25 mouse cellular contexts compared by ENCODE assay signal in the genomic region with DNA sequence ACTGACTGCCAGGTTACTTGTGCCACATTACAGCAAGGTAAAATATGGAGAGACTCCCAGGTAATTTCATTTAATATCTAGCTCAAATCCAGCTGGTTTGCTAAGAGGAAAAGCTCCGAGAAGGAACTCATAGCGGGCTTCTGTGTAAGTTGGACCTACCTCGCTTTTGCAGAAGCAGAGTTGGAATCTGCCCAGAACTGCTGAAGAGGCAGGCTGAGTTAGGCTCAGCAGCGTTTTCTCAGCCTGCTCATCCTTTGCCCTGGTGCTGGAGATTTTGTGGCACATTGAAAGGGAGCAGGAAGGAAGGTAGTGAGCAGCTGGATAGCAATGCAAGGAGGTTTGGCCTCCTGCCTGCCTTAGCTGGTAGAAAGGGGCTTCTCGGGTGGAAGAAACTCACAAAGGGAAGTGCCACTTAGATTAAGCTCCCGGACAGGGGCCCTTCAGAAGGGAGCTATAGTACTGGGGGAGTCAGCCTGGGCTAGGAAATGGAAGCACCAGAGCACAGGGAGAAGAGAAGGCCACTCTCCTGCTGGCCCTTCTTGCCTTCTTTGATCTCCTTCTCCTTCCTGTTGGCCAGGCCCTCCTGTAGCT. TPM values are rescaled to one million over a fixed set of nuclear protein-coding genes. Genes with fewer than 3 reads are reported as not detected.
A peak's percentile ranks its signal among the peaks of the same experiment; 100 is the strongest.
DNase-seq lines count a peak whose midpoint lies in the region; ATAC-seq and TF ChIP-seq lines count a peak whose summit lies in the region.
"Had no signal": no experiment of that assay in that cellular context is flagged by ENCODE, and none has a peak within 500 bp of the region (broad histone marks: within the 10 kb centered on the region; RNA-seq: fewer than 3 reads in every experiment).

No protein-coding gene starts in this region.

- no peak overlapping the region for H3K4me3 ChIP-seq in forebrain, embryonic 13.5 days
- no peak overlapping the region for H3K4me3 ChIP-seq in forebrain, embryonic 11.5 days (ENCODE audit: low read depth, low read length)
- H3K4me3 ChIP-seq in intestine, postnatal 0 days (ENCODE audit: low read depth, low read length), result no peak overlapping the region
- no peak overlapping the region for H3K4me3 ChIP-seq in intestine, embryonic 16.5 days (ENCODE audit: low read length)
- no peak overlapping the region for H3K4me3 ChIP-seq in liver, postnatal 0 days (ENCODE audit: low read depth, low read length)
- H3K4me3 ChIP-seq: embryonic facial prominence, embryonic 10.5 days; heart, embryonic 12.5 days; stomach, embryonic 15.5 days had no signal

- intact Hi-C loops in left cerebral cortex, postnatal 25 days (cut with DNase I), result no loop called here

- WGBS in forebrain, embryonic 13.5 days, result 44% methylated on average over 6 of the region's 6 CpGs
- WGBS in forebrain, embryonic 11.5 days, result 53% methylated on average over 6 of the region's 6 CpGs
- WGBS in intestine, postnatal 0 days, result 56% methylated on average over 6 of the region's 6 CpGs
- whole genome bisulfite sequencing in intestine, embryonic 16.5 days, result 50% methylated on average over 6 of the region's 6 CpGs
- 36% methylated on average over 6 of the region's 6 CpGs for WGBS in liver, postnatal 0 days (ENCODE audit: insufficient replicate concordance)

- H3K36me3 ChIP-seq in forebrain, embryonic 13.5 days (ENCODE audit: poor library complexity, severe bottlenecking), result no peaks in the 10 kb centered on the region
- no peaks in the 10 kb centered on the region for H3K36me3 ChIP-seq in forebrain, embryonic 11.5 days (ENCODE audit: control insufficient read depth, insufficient read depth, low read length)
- no peaks in the 10 kb centered on the region for H3K36me3 ChIP-seq in intestine, postnatal 0 days (ENCODE audit: control insufficient read depth, insufficient read depth)
- no peaks in the 10 kb centered on the region for H3K36me3 ChIP-seq in intestine, embryonic 16.5 days (ENCODE audit: control insufficient read depth, insufficient read depth, low read length)
- no peaks in the 10 kb centered on the region for H3K36me3 ChIP-seq in liver, postnatal 0 days (replicated peaks; ENCODE audit: insufficient read depth, low read length)
- H3K36me3 ChIP-seq: embryonic facial prominence, embryonic 10.5 days; heart, embryonic 12.5 days; stomach, embryonic 15.5 days had no signal

- peak overlapping the region; percentile 69 for H3K27ac ChIP-seq in forebrain, embryonic 13.5 days
- no peak overlapping the region for H3K27ac ChIP-seq in forebrain, embryonic 11.5 days (ENCODE audit: low read depth, low read length)
- H3K27ac ChIP-seq in intestine, postnatal 0 days (ENCODE audit: low read depth, low read length), result peak overlapping the region; percentile 50; the same call in 1 of the 2 replicates
- no peak overlapping the region for H3K27ac ChIP-seq in intestine, embryonic 16.5 days (ENCODE audit: low read length)
- H3K27ac ChIP-seq in liver, postnatal 0 days (ENCODE audit: low read depth), result no peak overlapping the region
- H3K27ac ChIP-seq: embryonic facial prominence, embryonic 10.5 days; stomach, embryonic 15.5 days had no signal

- no peak for DNase-seq in forebrain, embryonic 11.5 days (ENCODE audit: low spot score)
- peak; percentile 42 for DNase-seq in brain, adult 2 months (ENCODE audit: low read depth, low spot score)
- DNase-seq in liver, postnatal 0 days, result no peak
- DNase-seq in left cerebral cortex, postnatal 25 days (ENCODE audit: low spot score in 2 of 2), result no peak
- DNase-seq in gastrocnemius, postnatal 4 days (ENCODE audit: low spot score in 2 of 2), result no peak
- DNase-seq: adrenal gland, adult 8-10 months; cerebellum, adult 11-12 months; cerebellum, postnatal 25 days; gastrocnemius, postnatal 36 days; heart, postnatal 36 days; kidney, adult 8-10 months; kidney, postnatal 25 days; layer of hippocampus, adult 9-11 months; right cerebral cortex, adult 18-20 months had no signal

- TF ChIP-seq CTCF in intestine, postnatal 0 days (IDR thresholded peaks at IDR 0.05; ENCODE audit: low read depth), result no peak
- no peak for TF ChIP-seq CTCF in liver, postnatal 0 days (IDR thresholded peaks at IDR 0.05; ENCODE audit: low read depth)

- H3K4me2 ChIP-seq in forebrain, embryonic 13.5 days, result no peak overlapping the region
- H3K4me2 ChIP-seq in forebrain, embryonic 11.5 days (ENCODE audit: low read depth, low read length, severe bottlenecking), result no peak overlapping the region
- no peak overlapping the region for H3K4me2 ChIP-seq in intestine, postnatal 0 days (replicated peaks; ENCODE audit: low read depth)
- H3K4me2 ChIP-seq in intestine, embryonic 16.5 days (ENCODE audit: low read depth, low read length), result no peak overlapping the region
- no peak overlapping the region for H3K4me2 ChIP-seq in liver, postnatal 0 days (ENCODE audit: low read depth, low read length)
- H3K4me2 ChIP-seq: heart, embryonic 12.5 days; midbrain, embryonic 11.5 days; stomach, embryonic 15.5 days had no signal

- peak; percentile 27; the same call in 1 of the 2 replicates for ATAC-seq in forebrain, embryonic 13.5 days
- ATAC-seq in forebrain, embryonic 11.5 days (replicated peaks; ENCODE audit: low FRiP score), result no peak
- no peak for ATAC-seq in intestine, postnatal 0 days
- ATAC-seq in intestine, embryonic 16.5 days, result no peak
- no peak for ATAC-seq in liver, postnatal 0 days
- ATAC-seq: lung, postnatal 0 days had no signal

- H3K9me3 ChIP-seq in forebrain, embryonic 13.5 days (replicated peaks), result no peaks in the 10 kb centered on the region
- H3K9me3 ChIP-seq in forebrain, embryonic 11.5 days (ENCODE audit: control insufficient read depth, low read length), result no peaks in the 10 kb centered on the region
- no peaks in the 10 kb centered on the region for H3K9me3 ChIP-seq in intestine, postnatal 0 days (ENCODE audit: control insufficient read depth)
- H3K9me3 ChIP-seq in intestine, embryonic 16.5 days (ENCODE audit: control insufficient read depth, low read length), result no peaks in the 10 kb centered on the region
- H3K9me3 ChIP-seq in liver, postnatal 0 days (ENCODE audit: low read length), result no peaks in the 10 kb centered on the region
- H3K9me3 ChIP-seq: embryonic facial prominence, embryonic 10.5 days; heart, embryonic 12.5 days; stomach, embryonic 15.5 days had no signal

- H3K9ac ChIP-seq in forebrain, embryonic 13.5 days, result no peak overlapping the region
- H3K9ac ChIP-seq in forebrain, embryonic 11.5 days (ENCODE audit: low read length), result no peak overlapping the region
- no peak overlapping the region for H3K9ac ChIP-seq in intestine, postnatal 0 days (ENCODE audit: low read depth, low read length)
- H3K9ac ChIP-seq in intestine, embryonic 16.5 days (ENCODE audit: low read depth, low read length), result no peak overlapping the region
- H3K9ac ChIP-seq in liver, postnatal 0 days (replicated peaks), result peak overlapping the region; percentile 23; the same call in 1 of the 2 replicates
- H3K9ac ChIP-seq: heart, embryonic 12.5 days; stomach, embryonic 15.5 days had no signal

- TF ChIP-seq EP300 in liver, postnatal 0 days (IDR thresholded peaks at IDR 0.05; ENCODE audit: low read depth), result no peak

- H3K4me1 ChIP-seq in forebrain, embryonic 13.5 days, result peaks cover 16% of the 10 kb centered on the region
- no peaks in the 10 kb centered on the region for H3K4me1 ChIP-seq in forebrain, embryonic 11.5 days (replicated peaks; ENCODE audit: control insufficient read depth, insufficient read depth, low read length)
- H3K4me1 ChIP-seq in intestine, postnatal 0 days (replicated peaks; ENCODE audit: control insufficient read depth, insufficient read depth, low read length), result no peaks in the 10 kb centered on the region
- peaks cover 7% of the 10 kb centered on the region for H3K4me1 ChIP-seq in intestine, embryonic 16.5 days (ENCODE audit: control insufficient read depth, insufficient read depth, low read length)
- peaks cover 3% of the 10 kb centered on the region; the same call in 1 of the 2 replicates for H3K4me1 ChIP-seq in liver, postnatal 0 days (ENCODE audit: insufficient read depth)

- H3K27me3 ChIP-seq in forebrain, embryonic 13.5 days, result no peaks in the 10 kb centered on the region
- no peaks in the 10 kb centered on the region for H3K27me3 ChIP-seq in forebrain, embryonic 11.5 days (ENCODE audit: control insufficient read depth, insufficient read depth, low read length)
- H3K27me3 ChIP-seq in intestine, postnatal 0 days (replicated peaks; ENCODE audit: control insufficient read depth, insufficient read depth, low read length), result no peaks in the 10 kb centered on the region
- no peaks in the 10 kb centered on the region for H3K27me3 ChIP-seq in intestine, embryonic 16.5 days (replicated peaks; ENCODE audit: control insufficient read depth, insufficient read depth, low read length)
- H3K27me3 ChIP-seq in liver, postnatal 0 days (ENCODE audit: insufficient read depth, low read length), result no peaks in the 10 kb centered on the region
- H3K27me3 ChIP-seq: stomach, embryonic 15.5 days had no signal

RNA-seq across cellular contexts. Expression of a gene that starts 10.1 kb away (rescaled TPM):
- polyA plus RNA-seq in forebrain, embryonic 13.5 days (2015; fragmentation: Nextera tagmentation; extraction: Ambion mirVana), result 220 and 233 TPM in 2 replicates
- 241 and 261 TPM in 2 replicates for polyA plus RNA-seq in forebrain, embryonic 11.5 days (2014; fragmentation: Nextera tagmentation; extraction: Ambion mirVana)
- 151 and 155 TPM in 2 replicates for polyA plus RNA-seq in intestine, postnatal 0 days (2015; fragmentation: Nextera tagmentation; extraction: Ambion mirVana)
- 152 and 155 TPM in 2 replicates for polyA plus RNA-seq in intestine, embryonic 16.5 days (2015; fragmentation: Nextera tagmentation; extraction: Ambion mirVana)
- polyA plus RNA-seq in liver, postnatal 0 days (2015; fragmentation: Nextera tagmentation; extraction: Ambion mirVana), result 113 and 123 TPM in 2 replicates
- 100 to 1,000 TPM in 1 of 2 experiments, 10 to 100 TPM in 1; 96.9 to 101 TPM for total RNA-seq in left cerebral cortex, postnatal 25 days (2021)
- 100 to 1,000 TPM; 101 to 109 TPM for total RNA-seq in gastrocnemius, postnatal 4 days (2021)

RNA-seq across cellular contexts. Expression of a gene that starts 10.5 kb away (rescaled TPM):
- 4.2 and 5.9 TPM in 2 replicates for polyA plus RNA-seq in forebrain, embryonic 13.5 days (2015; fragmentation: Nextera tagmentation; extraction: Ambion mirVana)
- 9.3 and 10.4 TPM in 2 replicates for polyA plus RNA-seq in forebrain, embryonic 11.5 days (2014; fragmentation: Nextera tagmentation; extraction: Ambion mirVana)
- 3.8 and 4.8 TPM in 2 replicates for polyA plus RNA-seq in intestine, postnatal 0 days (2015; fragmentation: Nextera tagmentation; extraction: Ambion mirVana)
- 2.9 and 3.5 TPM in 2 replicates for polyA plus RNA-seq in intestine, embryonic 16.5 days (2015; fragmentation: Nextera tagmentation; extraction: Ambion mirVana)
- polyA plus RNA-seq in liver, postnatal 0 days (2015; fragmentation: Nextera tagmentation; extraction: Ambion mirVana), result 2.0 and 2.1 TPM in 2 replicates
- total RNA-seq in left cerebral cortex, postnatal 25 days (2021), result 10 to 100 TPM; 23.3 to 25.1 TPM
- 10 to 100 TPM; 14.8 to 21.3 TPM for total RNA-seq in gastrocnemius, postnatal 4 days (2021)

RNA-seq across cellular contexts. Expression of a gene that starts 57.5 kb away (rescaled TPM):
- polyA plus RNA-seq in forebrain, embryonic 13.5 days (2015; fragmentation: Nextera tagmentation; extraction: Ambion mirVana), result 0.08 TPM in 1 of 2 replicates, not detected in the other
- not detected in 2 replicates for polyA plus RNA-seq in forebrain, embryonic 11.5 days (2014; fragmentation: Nextera tagmentation; extraction: Ambion mirVana)
- 0.05 TPM in 1 of 2 replicates, not detected in the other for polyA plus RNA-seq in intestine, postnatal 0 days (2015; fragmentation: Nextera tagmentation; extraction: Ambion mirVana)
- polyA plus RNA-seq in intestine, embryonic 16.5 days (2015; fragmentation: Nextera tagmentation; extraction: Ambion mirVana), result 0.04 and 0.07 TPM in 2 replicates
- polyA plus RNA-seq in liver, postnatal 0 days (2015; fragmentation: Nextera tagmentation; extraction: Ambion mirVana), result not detected in 2 replicates
- not detected for total RNA-seq in left cerebral cortex, postnatal 25 days (2021)
- not detected for total RNA-seq in gastrocnemius, postnatal 4 days (2021)
- total RNA-seq: adrenal gland, adult 8-10 months; gastrocnemius, postnatal 36 days; heart, postnatal 36 days; left cerebral cortex, postnatal 10 days; liver, adult 2 months had no signal
- polyA plus RNA-seq: embryonic facial prominence, embryonic 10.5 days; heart, embryonic 12.5 days; liver, adult 2 months; midbrain, embryonic 11.5 days; stomach, embryonic 15.5 days; thymus, postnatal 0 days had no signal

Comparison
In these comparisons a context has a peak if more than half of its experiments do, and no peak if none do; other contexts are left out.
1. H3K27ac ChIP-seq: peak in forebrain, embryonic 13.5 days (single experiment) and intestine, postnatal 0 days (single experiment); none in forebrain, embryonic 11.5 days (single experiment), intestine, embryonic 16.5 days (single experiment) and liver, postnatal 0 days (single experiment).